Mouse (Mus musculus): Measurements from ENCODE around the gene Dyrk1a. TPM values are rescaled to one million over a fixed set of nuclear protein-coding genes. Genes with fewer than 3 reads are reported as not detected.

Gene Dyrk1a
- polyA plus RNA-seq, 1 experiment from 2014 or later, result 10.7 TPM

DNA sequence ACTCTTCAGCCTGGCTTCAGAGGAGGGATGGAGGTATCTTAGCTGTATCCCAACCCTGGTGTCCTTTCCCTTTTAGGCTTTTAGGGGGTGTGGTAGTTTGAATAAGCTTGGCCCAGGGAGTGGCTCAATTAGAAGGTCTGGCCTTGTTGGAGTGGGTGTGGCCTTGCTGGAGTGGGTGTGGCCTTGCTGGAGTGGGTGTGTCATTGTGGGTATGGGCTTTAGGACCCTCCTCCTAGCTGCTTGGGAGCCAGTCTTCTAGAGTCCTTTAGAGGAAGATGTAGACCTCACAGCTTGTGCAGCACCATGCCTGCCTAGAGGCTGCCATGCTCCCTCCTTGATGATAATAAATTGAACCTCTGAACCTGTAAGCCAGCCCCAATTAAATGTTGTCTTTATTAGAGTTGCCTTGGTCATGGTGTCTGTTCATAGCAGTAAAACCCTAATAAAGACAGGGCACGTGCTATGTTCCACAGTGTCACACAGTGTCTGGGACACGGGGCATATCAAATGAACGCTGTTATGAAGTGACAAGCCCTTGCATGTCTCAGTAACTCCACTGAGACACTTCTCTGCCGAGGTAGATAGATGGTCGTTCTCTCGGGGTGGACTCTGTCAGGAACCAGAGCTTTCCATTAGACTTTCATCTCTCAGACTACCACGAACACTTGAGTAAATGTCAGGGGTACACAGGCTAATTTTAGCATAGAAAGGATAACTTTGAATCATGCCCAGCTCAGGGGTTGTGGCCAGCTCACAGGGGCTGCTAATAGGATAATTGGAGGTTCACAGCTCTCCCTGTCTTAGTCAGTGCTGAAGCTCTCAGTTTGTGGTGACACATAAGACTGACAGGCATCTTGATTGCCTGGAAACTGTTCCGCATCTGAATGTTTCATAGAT is 166.9 kb downstream of the Dyrk1a start:
- Histone ChIP-seq H3K27ac (no peak overlapping the region), H3K27me3 (no peaks in the 10 kb centered on the region), H3K4me1 (replicated peaks) (peaks cover 9% of the 10 kb centered on the region; the same call in 1 of the 2 replicates), H3K9me3 (no peaks in the 10 kb centered on the region), H3K4me2 (no peak overlapping the region), H3K4me3 (no peak overlapping the region), H3K9ac (no peak overlapping the region), H3K36me3 (no peaks in the 10 kb centered on the region)
- WGBS, result 90% methylated on average over 8 of the region's 8 CpGs
- ATAC-seq (ENCODE audit: low FRiP score), result no peak

DNA sequence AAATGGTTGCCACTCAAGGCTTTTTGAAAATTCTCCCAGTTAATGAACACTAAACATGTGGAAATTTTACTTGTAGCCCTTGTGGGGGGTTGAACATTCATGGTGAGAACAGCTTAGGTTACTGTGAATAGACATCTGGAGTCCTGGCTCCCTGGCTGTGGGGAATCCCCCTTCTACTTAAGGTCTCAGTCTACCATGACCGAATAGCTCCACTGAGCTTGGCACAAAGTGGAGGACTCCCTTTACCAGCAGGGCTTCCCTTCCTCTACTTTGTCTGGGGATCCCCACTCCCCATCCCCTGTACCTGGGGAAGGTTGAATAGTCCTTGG is 167.5 kb downstream of the Dyrk1a start:
- H3K4me1 ChIP-seq (replicated peaks), result peaks cover 9% of the 10 kb centered on the region; the same call in 1 of the 2 replicates
- no peak overlapping the region for H3K4me2 ChIP-seq
- H3K27ac ChIP-seq, result no peak overlapping the region
- no peaks in the 10 kb centered on the region for H3K27me3 ChIP-seq
- 83% methylated on average over 1 of the region's 1 CpGs for WGBS
- no peak for ATAC-seq (ENCODE audit: low FRiP score)
- no peak overlapping the region for H3K9ac ChIP-seq
- no peaks in the 10 kb centered on the region for H3K36me3 ChIP-seq
- H3K4me3 ChIP-seq, result no peak overlapping the region
- H3K9me3 ChIP-seq, result no peaks in the 10 kb centered on the region

DNA sequence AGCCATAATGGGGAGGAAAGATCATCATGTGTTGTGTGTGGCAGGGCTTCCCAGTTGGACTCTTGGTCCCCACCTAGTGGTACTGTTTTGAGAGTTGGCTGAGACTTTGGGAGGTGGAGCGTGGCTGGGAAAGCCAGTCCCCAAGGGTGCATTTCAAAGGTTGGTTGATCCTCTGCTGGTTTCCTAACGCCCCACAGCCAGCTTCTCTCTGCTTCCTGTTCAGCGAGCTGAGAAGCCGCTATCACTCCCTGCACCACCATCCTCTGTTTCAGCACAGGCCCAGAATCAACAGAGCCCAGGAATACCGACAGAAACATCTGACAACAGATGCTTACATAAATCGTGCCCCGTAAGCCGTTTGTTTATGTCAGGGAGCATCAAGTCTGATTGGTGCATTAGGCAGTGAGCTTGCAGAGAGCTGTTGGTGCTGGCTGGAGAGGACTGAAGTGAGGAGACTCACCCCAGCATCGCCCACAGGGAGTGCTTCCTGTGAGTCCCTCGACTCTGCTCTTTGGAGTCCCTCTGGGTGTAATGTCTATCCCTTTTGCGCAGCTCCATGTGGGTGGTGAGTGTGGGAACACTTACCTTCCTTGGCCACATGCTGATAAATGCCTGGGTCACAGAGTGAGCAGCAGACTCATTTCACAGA is 174.2 kb downstream of the Dyrk1a start:
- WGBS, result 3% methylated on average over 11 of the region's 11 CpGs
- H3K4me3 ChIP-seq, result 0 out of 2 replicates have a peak overlapping the region, but pooled peaks have one; percentile 6
- ATAC-seq (ENCODE audit: low FRiP score), result no peak
- peak overlapping the region; percentile 39 for H3K4me2 ChIP-seq
- H3K9ac ChIP-seq, result no peak overlapping the region
- H3K36me3 ChIP-seq, result no peaks in the 10 kb centered on the region
- no peaks in the 10 kb centered on the region for H3K27me3 ChIP-seq
- H3K9me3 ChIP-seq, result no peaks in the 10 kb centered on the region
- H3K27ac ChIP-seq, result no peak overlapping the region
- peaks cover 6% of the 10 kb centered on the region; the same call in 1 of the 2 replicates for H3K4me1 ChIP-seq (replicated peaks)

- no peak overlapping the region for H3K9ac ChIP-seq
- H3K27me3 ChIP-seq, result no peaks in the 10 kb centered on the region
- H3K4me3 ChIP-seq, result no peak overlapping the region
- peaks cover 6% of the 10 kb centered on the region; the same call in 1 of the 2 replicates for H3K4me1 ChIP-seq (replicated peaks)
- no peak overlapping the region for H3K4me2 ChIP-seq
- no peaks in the 10 kb centered on the region for H3K9me3 ChIP-seq
- ATAC-seq (ENCODE audit: low FRiP score), result no peak
- H3K36me3 ChIP-seq, result no peaks in the 10 kb centered on the region
- 71% methylated on average over 9 of the region's 9 CpGs for WGBS
- H3K27ac ChIP-seq, result no peak overlapping the region
Observed at GRCm38 (mm10) chr16:94745016-94745415, 175.2 kb downstream of the Dyrk1a start.

Other genes starting within 250 kb of the Dyrk1a start
- 1.8 and 2.7 TPM in 2 replicates for gene Ripply3, start 241.6 kb upstream of the Dyrk1a start, polyA plus RNA-seq (2015; fragmentation: Nextera tagmentation; extraction: Ambion mirVana)
- 848 and 849 TPM in 2 replicates for gene Ttc3, start 199.4 kb upstream of the Dyrk1a start, polyA plus RNA-seq (2015; fragmentation: Nextera tagmentation; extraction: Ambion mirVana)
- 137 and 141 TPM in 2 replicates for gene Pigp, start 198.2 kb upstream of the Dyrk1a start, polyA plus RNA-seq (2015; fragmentation: Nextera tagmentation; extraction: Ambion mirVana)
- 83.3 and 85.2 TPM in 2 replicates for gene Vps26c, start 43.2 kb upstream of the Dyrk1a start, polyA plus RNA-seq (2015; fragmentation: Nextera tagmentation; extraction: Ambion mirVana)

Measured in hindbrain, embryonic 13.5 days (tissue).